Mouse (Mus musculus): Measurements from ENCODE around the gene Glt28d2. TPM values are rescaled to one million over a fixed set of nuclear protein-coding genes. Genes with fewer than 3 reads are reported as not detected.

Glt28d2 gene
- total RNA-seq, 1 experiment from 2014 or later: 1.9 TPM

- no peak for DNase-seq
These were observed 60.0 kb downstream of the Glt28d2 start for GRCm38 (mm10) chr3:85827283-85827682.

DNA sequence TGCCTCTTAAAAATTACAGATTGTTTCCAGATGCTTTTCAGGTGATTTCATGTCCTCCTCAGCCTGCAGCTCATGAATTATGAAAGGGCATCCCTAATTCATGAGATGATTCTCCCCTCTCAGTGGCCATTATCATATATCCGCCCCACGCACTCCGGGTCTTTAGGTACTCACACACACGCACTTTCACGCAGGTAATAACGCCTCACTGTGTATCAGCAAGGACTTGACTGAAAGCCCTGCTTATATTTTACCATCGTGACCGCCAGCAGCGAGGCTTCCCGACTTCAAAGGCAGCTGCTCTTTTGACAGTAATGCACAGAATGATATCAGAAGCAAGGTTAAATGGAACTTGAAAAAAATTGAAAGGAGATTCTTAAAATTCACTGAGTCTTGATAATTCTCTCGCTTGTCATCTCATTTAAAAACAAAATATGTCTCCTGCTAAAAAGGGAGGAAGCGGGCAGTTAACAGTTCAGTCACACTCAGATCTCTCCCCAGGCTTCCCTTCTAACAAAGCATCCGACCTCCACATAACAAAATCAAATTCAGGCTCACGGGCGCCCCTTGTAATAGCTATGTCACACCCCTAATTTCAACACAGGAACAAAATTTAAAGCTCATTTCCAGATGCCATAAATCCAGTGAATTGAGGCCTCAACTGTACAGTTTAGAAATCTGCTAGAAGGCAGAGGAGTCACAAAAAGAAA lies 66.3 kb downstream of the Glt28d2 start:
- no peak for DNase-seq

Other genes with a start within 250 kb of the Glt28d2 start
- 5.9 and 6.9 TPM in 2 replicates for gene Fam160a1, start 70.2 kb downstream of the Glt28d2 start, total RNA-seq (2021)
- 4.2 and 6.2 TPM in 2 replicates for gene Gm37240, start within 50 bp of the Glt28d2 start, total RNA-seq (2021)
- 22.4 and 24.2 TPM in 2 replicates for gene Sh3d19, start 83.6 kb upstream of the Glt28d2 start, total RNA-seq (2021)
- not detected in 2 replicates for gene Prss48, start 115.0 kb upstream of the Glt28d2 start, total RNA-seq (2021)

Data from adrenal gland, postnatal 14 days (tissue).